Mouse (Mus musculus): ENCODE measurements at regions not wholly inside any gene's neighbourhood (a gene's known extent, or its start where the extent isn't known, plus 50 kb on each side); places are given as distances from the start of the nearest gene placed in this dataset.
"Not testable (repeated sequence)": the region's sequence is repeated elsewhere in the genome, so short reads cannot be mapped to it uniquely, and the experiment has no call there.

GRCm38 (mm10) chr2:17845447-17846092 lies 114.3 kb upstream of the Nebl start:
- not testable (repeated sequence) for DNase-seq (ENCODE audit: low spot score in 2 of 2)

GRCm38 (mm10) chr2:17844662-17845446 lies 113.6 kb upstream of the Nebl start:
- DNase-seq (ENCODE audit: low spot score in 2 of 2): no peak

GRCm38 (mm10) chr2:17841963-17842362 lies 110.7 kb upstream of the Nebl start:
- DNase-seq (ENCODE audit: low spot score in 2 of 2): peak in 1 of 2 experiments; percentile 61

- no peak for DNase-seq (ENCODE audit: low spot score in 2 of 2)
Measured at GRCm38 (mm10) chr2:17841546-17841945, 110.3 kb upstream of the Nebl start.

- peak in 1 of 2 experiments; percentile 31 for DNase-seq (ENCODE audit: low spot score in 2 of 2)
Measured at GRCm38 (mm10) chr2:17840941-17841498, 109.8 kb upstream of the Nebl start.

- no peak for DNase-seq (ENCODE audit: low spot score in 2 of 2)
Measured at GRCm38 (mm10) chr2:17839649-17840048, 108.4 kb upstream of the Nebl start.

- DNase-seq (ENCODE audit: low spot score in 2 of 2): peak in 1 of 2 experiments; percentile 49
Measured at GRCm38 (mm10) chr2:17838859-17839581, 107.8 kb upstream of the Nebl start.

- DNase-seq (ENCODE audit: low spot score in 2 of 2): no peak
Measured at GRCm38 (mm10) chr2:17838381-17838680, 107.1 kb upstream of the Nebl start.

- peak in 1 of 2 experiments; percentile 23 for DNase-seq (ENCODE audit: low spot score in 2 of 2)
Measured at GRCm38 (mm10) chr2:17837541-17838380, 106.5 kb upstream of the Nebl start.

- no peak for DNase-seq (ENCODE audit: low spot score in 2 of 2)
Measured at GRCm38 (mm10) chr2:17832726-17833125, 101.5 kb upstream of the Nebl start.

GRCm38 (mm10) chr2:17830216-17830615 lies 99.0 kb upstream of the Nebl start:
- no peak for DNase-seq (ENCODE audit: low spot score in 2 of 2)

- DNase-seq (ENCODE audit: low spot score in 2 of 2): no peak
Measured at GRCm38 (mm10) chr2:17825271-17825670, 94.0 kb upstream of the Nebl start.

- no peak for DNase-seq (ENCODE audit: low spot score in 2 of 2)
Measured at GRCm38 (mm10) chr2:17824176-17824575, 92.9 kb upstream of the Nebl start.

GRCm38 (mm10) chr2:17822621-17823006 lies 91.3 kb upstream of the Nebl start:
- DNase-seq (ENCODE audit: low spot score in 2 of 2): no peak

GRCm38 (mm10) chr2:17821878-17822620 lies 90.8 kb upstream of the Nebl start:
- DNase-seq (ENCODE audit: low spot score in 2 of 2): no peak

- no peak for DNase-seq (ENCODE audit: low spot score in 2 of 2)
Measured at GRCm38 (mm10) chr2:17811943-17812670, 80.8 kb upstream of the Nebl start.

All from cerebellum, postnatal 4 days (tissue).